Mouse (Mus musculus) liver, embryonic 14.5 days (tissue): ENCODE results near the gene Rbm34.

Experiments used
- CTCF ChIP-seq: IDR thresholded peaks from 2 replicates; pipeline ENCODE4 v1.5.1; 2016; ENCODE audit warnings: antibody characterized with exemption, low read depth, control low read depth
- EP300 ChIP-seq: IDR thresholded peaks from 2 replicates; pipeline ENCODE4 v1.6.1; 2016; ENCODE audit warnings: antibody characterized with exemption, low read depth

- TF ChIP-seq EP300 = no peak
- peak; percentile 42 for TF ChIP-seq CTCF
These were observed 39.2 kb downstream of the Rbm34 start for GRCm38 (mm10) chr8:126931720-126932119.
